ENCODE assay signal across 10 mouse cellular contexts in the genomic region with DNA sequence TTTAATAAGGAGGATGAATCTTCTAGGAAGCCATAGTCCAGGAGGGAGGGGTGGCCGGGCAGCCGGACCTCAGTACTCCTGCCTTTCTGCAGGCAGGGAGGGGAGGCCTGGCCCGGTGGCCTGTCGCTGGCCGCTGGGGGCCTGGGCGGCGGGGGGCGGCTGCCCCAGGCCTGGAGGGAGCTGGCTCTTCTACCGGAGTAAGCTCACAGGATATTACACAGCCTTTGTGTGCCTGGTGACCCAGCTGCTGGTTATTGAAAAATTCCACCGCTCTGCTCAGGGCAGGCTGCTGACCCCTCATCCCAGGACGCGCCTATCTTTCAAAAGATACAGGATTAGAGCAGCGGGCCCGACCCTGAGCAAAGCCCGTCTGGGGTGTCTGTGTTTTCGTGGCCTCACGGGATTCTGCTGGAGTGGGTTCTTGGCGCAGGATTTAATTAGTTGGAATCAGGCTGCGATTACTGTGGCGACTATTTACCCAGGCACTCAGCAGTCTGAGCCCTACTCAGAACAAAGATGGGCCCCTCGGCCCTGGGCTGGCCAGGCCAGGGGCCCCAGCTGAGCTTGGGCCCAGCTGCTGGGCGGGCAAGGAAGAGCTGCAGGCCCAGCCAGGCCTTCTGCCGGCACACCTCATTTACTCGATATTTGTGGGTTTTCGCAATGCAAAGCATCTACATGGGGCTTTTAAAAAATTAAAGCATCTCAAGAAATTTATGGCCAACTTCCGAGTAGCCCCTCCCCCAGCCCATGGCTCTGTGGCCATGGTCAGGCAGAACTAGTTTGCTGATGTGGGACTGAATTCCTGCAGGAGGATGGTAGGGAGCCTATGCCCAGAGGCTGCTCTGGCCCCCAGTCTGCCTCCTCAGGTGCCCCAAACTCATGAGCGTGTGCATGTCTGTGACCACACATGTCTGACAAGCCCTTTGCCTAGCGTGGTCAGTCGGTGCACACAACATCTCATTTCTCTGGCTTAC. TPM values are rescaled to one million over a fixed set of nuclear protein-coding genes. Genes with fewer than 3 reads are reported as not detected.
DNase-seq lines count a peak whose midpoint lies in the region; ATAC-seq and TF ChIP-seq lines count a peak whose summit lies in the region.
"Had no signal": no experiment of that assay in that cellular context is flagged by ENCODE, and none has a peak within 500 bp of the region (broad histone marks: within the 10 kb centered on the region; RNA-seq: fewer than 3 reads in every experiment).

No protein-coding gene starts in this region.

- ATAC-seq in forebrain, embryonic 13.5 days = no peak
- 0 out of 2 replicates have a peak, but pooled peaks have one; percentile 13 for ATAC-seq in limb, embryonic 14.5 days (ENCODE audit: low FRiP score, low read depth)

- H3K9ac ChIP-seq in forebrain, embryonic 13.5 days = no peak overlapping the region
- peak overlapping the region; percentile 28; the same call in 1 of the 2 replicates for H3K9ac ChIP-seq in limb, embryonic 14.5 days (ENCODE audit: low read depth, low read length, severe bottlenecking)

- H3K27ac ChIP-seq in forebrain, embryonic 13.5 days = no peak overlapping the region
- peak overlapping the region; percentile 61 for H3K27ac ChIP-seq in limb, embryonic 14.5 days (replicated peaks; ENCODE audit: low read depth, low read length)
- H3K27ac ChIP-seq in layer of hippocampus, adult 2 months = no peak overlapping the region

- DNase-seq in lung, postnatal 10 days = peak; percentile 32
- no peak for DNase-seq in lung, adult 18-20 months
- DNase-seq in limb, embryonic 14.5 days (ENCODE audit: low spot score) = no peak
- peak; percentile 45 for DNase-seq in retina, postnatal 1 day
- DNase-seq in cerebellum, postnatal 4 days (ENCODE audit: low spot score in 2 of 2) = no peak
- DNase-seq in layer of hippocampus, adult 2 months (ENCODE audit: low spot score in 2 of 2) = no peak
- DNase-seq: gastrocnemius, postnatal 10 days; thymus, postnatal 14 days had no signal

- TF ChIP-seq POLR2A in limb, embryonic 14.5 days (IDR thresholded peaks at IDR 0.05; ENCODE audit: borderline replicate concordance, extremely low read depth, insufficient read depth, insufficient read length) = no peak

- no peaks in the 10 kb centered on the region for H3K36me3 ChIP-seq in forebrain, embryonic 13.5 days (ENCODE audit: poor library complexity, severe bottlenecking)
- H3K36me3 ChIP-seq in limb, embryonic 14.5 days (ENCODE audit: control insufficient read depth, insufficient read depth, low read length) = no peaks in the 10 kb centered on the region

- peaks cover 52% of the 10 kb centered on the region for H3K4me1 ChIP-seq in forebrain, embryonic 13.5 days
- peaks cover 51% of the 10 kb centered on the region for H3K4me1 ChIP-seq in limb, embryonic 14.5 days (ENCODE audit: control insufficient read depth, insufficient read depth, low read length)

- H3K27me3 ChIP-seq in forebrain, embryonic 13.5 days = peaks cover 94% of the 10 kb centered on the region
- H3K27me3 ChIP-seq in limb, embryonic 14.5 days (ENCODE audit: control insufficient read depth, insufficient read depth, low read length) = peaks cover 5% of the 10 kb centered on the region; the same call in 1 of the 2 replicates

- no peaks in the 10 kb centered on the region for H3K9me3 ChIP-seq in forebrain, embryonic 13.5 days (replicated peaks)
- no peaks in the 10 kb centered on the region for H3K9me3 ChIP-seq in limb, embryonic 14.5 days (ENCODE audit: control insufficient read depth, low read length)

- H3K4me3 ChIP-seq in forebrain, embryonic 13.5 days = no peak overlapping the region
- H3K4me3 ChIP-seq in limb, embryonic 14.5 days (replicated peaks; ENCODE audit: low read length) = no peak overlapping the region
- H3K4me3 ChIP-seq in layer of hippocampus, adult 2 months = no peak overlapping the region

- no peak for TF ChIP-seq CTCF in layer of hippocampus, adult 2 months (conservative IDR thresholded peaks at IDR 0.05)

- H3K4me2 ChIP-seq in forebrain, embryonic 13.5 days = peak overlapping the region; percentile 9; the same call in 1 of the 2 replicates
- peak overlapping the region; percentile 13; the same call in 1 of the 2 replicates for H3K4me2 ChIP-seq in limb, embryonic 14.5 days (replicated peaks; ENCODE audit: low read depth, low read length, severe bottlenecking)

- 17% methylated on average over 28 of the region's 29 CpGs for WGBS in forebrain, embryonic 13.5 days
- WGBS in limb, embryonic 14.5 days = 14% methylated on average over 25 of the region's 29 CpGs

RNA-seq across cellular contexts. Expression of a gene that starts 55.1 kb away (rescaled TPM):
- 0.12 and 0.54 TPM in 2 replicates for polyA plus RNA-seq in forebrain, embryonic 13.5 days (2015; fragmentation: Nextera tagmentation; extraction: Ambion mirVana)
- polyA plus RNA-seq in limb, embryonic 14.5 days (2012; rRNA removed) = 28.3 and 40.0 TPM in 2 replicates
- polyA plus RNA-seq in limb, embryonic 14.5 days (2014; fragmentation: Nextera tagmentation; extraction: Ambion mirVana) = 6.3 and 8.4 TPM in 2 replicates
- total RNA-seq in layer of hippocampus, adult 2 months (2021) = under 1 TPM; 0.10 to 0.41 TPM
- total RNA-seq: adrenal gland, adult 18-20 months had no signal

Comparison
In these comparisons a context has a peak if more than half of its experiments do, and no peak if none do; other contexts are left out.
1. DNase-seq: peak in lung, postnatal 10 days (single experiment) and retina, postnatal 1 day (single experiment); none in lung, adult 18-20 months (0 of 2), limb, embryonic 14.5 days (single experiment), cerebellum, postnatal 4 days (0 of 2) and layer of hippocampus, adult 2 months (0 of 2).